Mouse (Mus musculus): ENCODE data around the gene Cfap221.

- TF ChIP-seq CTCF (IDR thresholded peaks at IDR 0.05 in 2 of 3, conservative IDR thresholded peaks at IDR 0.05 in 1 of 3; ENCODE audit: control insufficient read depth in 1 of 3, insufficient read depth in 1 of 3, low read depth in 2 of 3, low read length in 3 of 3, poor library complexity in 1 of 3, severe bottlenecking in 1 of 3) = 0 out of 6 replicates have a peak, but pooled peaks of 1 of the 3 experiments have one; percentile 12
- no peak for TF ChIP-seq SIN3A (IDR thresholded peaks at IDR 0.05; ENCODE audit: low read length)
- no peak for TF ChIP-seq EP300 (IDR thresholded peaks at IDR 0.05; ENCODE audit: low read depth in 1 of 2, low read length in 2 of 2)
- TF ChIP-seq MYC (IDR thresholded peaks at IDR 0.05; ENCODE audit: low read depth, low read length) = no peak
- TF ChIP-seq UBTF (IDR thresholded peaks at IDR 0.05; ENCODE audit: borderline replicate concordance, insufficient read depth, low read depth, low read length) = no peak
- TF ChIP-seq POLR2A (IDR thresholded peaks at IDR 0.05; ENCODE audit: control insufficient read depth in 1 of 2, insufficient read depth in 1 of 2, low read depth in 1 of 2, low read length in 2 of 2, poor library complexity in 1 of 2) = no peak
- TF ChIP-seq SMC3 (IDR thresholded peaks at IDR 0.05; ENCODE audit: low read depth, low read length) = no peak
These were observed 31.1 kb downstream of the Cfap221 start for GRCm38 (mm10) chr1:119965804-119966514.

Data from MEL (cell line).